Mouse (Mus musculus): Measurements from ENCODE around the gene Ikzf3.

DNA sequence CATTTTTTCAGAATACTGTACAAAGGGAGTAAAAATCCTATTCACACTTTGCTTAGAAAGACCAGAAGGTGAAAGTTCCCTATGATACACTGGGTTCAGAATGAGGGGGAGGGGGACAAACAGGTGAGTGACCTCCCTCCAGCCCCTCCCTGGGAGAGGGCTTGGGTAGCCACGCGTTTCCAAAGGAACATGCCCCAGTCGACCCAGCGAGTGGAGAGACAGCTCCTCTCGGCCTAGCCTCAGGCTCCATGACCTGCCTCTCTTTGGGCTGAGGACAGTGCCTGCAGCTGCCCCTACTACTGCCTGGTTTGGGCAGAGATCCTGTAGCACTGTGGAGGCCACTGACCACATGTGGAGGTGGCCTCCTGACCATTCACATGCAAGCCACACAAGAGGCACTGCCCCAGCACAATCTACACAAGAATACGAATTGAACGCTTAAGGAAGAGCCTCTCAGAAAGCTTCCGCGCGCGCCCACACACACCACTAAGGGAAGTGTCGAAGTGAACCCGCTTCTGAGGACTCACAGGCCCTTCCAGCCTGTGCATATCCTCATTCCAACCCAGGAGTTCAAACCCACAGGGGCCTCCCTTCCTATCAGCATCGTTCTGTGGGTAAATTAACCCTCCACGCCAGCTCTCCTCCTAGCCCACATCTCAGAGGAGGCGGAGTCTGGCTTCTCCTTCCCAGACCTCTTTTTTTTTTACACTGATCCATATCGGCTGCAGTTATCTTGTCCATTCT is 35.6 kb upstream of the Ikzf3 start:
- TF ChIP-seq CTCF (IDR thresholded peaks at IDR 0.05; ENCODE audit: low read depth, low read length) (no peak), POLR2A (IDR thresholded peaks at IDR 0.05; ENCODE audit: extremely low read depth, insufficient read depth, low read length) (no peak)
